Mouse (Mus musculus) embryo, embryonic 10 days (tissue): ENCODE results near the gene Tmem260.

Experiments used
- DNase-seq: peaks from one replicate; pipeline ENCODE4 v3.0.0-alpha.2; 2015; ENCODE audit warnings: low spot score

Gene Tmem260

GRCm38 (mm10) chr14:48481591-48481990 is 35.7 kb downstream of the Tmem260 start:
- no peak for DNase-seq

- DNase-seq: no peak
Measured at GRCm38 (mm10) chr14:48482762-48483161, 36.8 kb downstream of the Tmem260 start.

- peak; percentile 88 for DNase-seq
Measured at GRCm38 (mm10) chr14:48493896-48494295, 48.0 kb downstream of the Tmem260 start.

- no peak for DNase-seq
Measured at GRCm38 (mm10) chr14:48502573-48502972, 56.6 kb downstream of the Tmem260 start.

- peak; percentile 39 for DNase-seq
Measured at GRCm38 (mm10) chr14:48503691-48504565, 58.0 kb downstream of the Tmem260 start.

- no peak for DNase-seq
Measured at GRCm38 (mm10) chr14:48504566-48504950, 58.6 kb downstream of the Tmem260 start.

- DNase-seq: no peak
Measured at GRCm38 (mm10) chr14:48505606-48506005, 59.7 kb downstream of the Tmem260 start.

- DNase-seq: no peak
Measured at GRCm38 (mm10) chr14:48507376-48507775, 61.5 kb downstream of the Tmem260 start.

GRCm38 (mm10) chr14:48509131-48509530 is 63.2 kb downstream of the Tmem260 start:
- no peak for DNase-seq

GRCm38 (mm10) chr14:48513098-48513823 is 67.3 kb downstream of the Tmem260 start:
- DNase-seq: peak; percentile 65

GRCm38 (mm10) chr14:48513824-48514493 is 68.0 kb downstream of the Tmem260 start:
- no peak for DNase-seq

GRCm38 (mm10) chr14:48514620-48515019 is 68.7 kb downstream of the Tmem260 start:
- no peak for DNase-seq

- no peak for DNase-seq
Measured at GRCm38 (mm10) chr14:48515538-48515937, 69.6 kb downstream of the Tmem260 start.

- no peak for DNase-seq
Measured at GRCm38 (mm10) chr14:48523361-48523760, 77.4 kb downstream of the Tmem260 start.

GRCm38 (mm10) chr14:48524135-48524534 is 78.2 kb downstream of the Tmem260 start:
- peak; percentile 52 for DNase-seq

- no peak for DNase-seq
Measured at GRCm38 (mm10) chr14:48525055-48525454, 79.1 kb downstream of the Tmem260 start.

- no peak for DNase-seq
Measured at GRCm38 (mm10) chr14:48530629-48531028, 84.7 kb downstream of the Tmem260 start.

- no peak for DNase-seq
Measured at GRCm38 (mm10) chr14:48537795-48538766, 92.2 kb downstream of the Tmem260 start.

GRCm38 (mm10) chr14:48545166-48545565 is 99.2 kb downstream of the Tmem260 start:
- DNase-seq: no peak

- no peak for DNase-seq
Measured at GRCm38 (mm10) chr14:48546009-48546408, 100.1 kb downstream of the Tmem260 start.

- no peak for DNase-seq
Measured at GRCm38 (mm10) chr14:48549703-48550102, 103.8 kb downstream of the Tmem260 start.
